Mouse (Mus musculus) spleen, postnatal 4 days (tissue): ENCODE measurements around the gene Lifr.

Experiments used
- DNase-seq, 2 experiments: peaks; one replicate each; pipeline ENCODE4 v3.0.0; 2022; ENCODE audit warnings: low spot score in 2 of 2

Lifr gene

DNA sequence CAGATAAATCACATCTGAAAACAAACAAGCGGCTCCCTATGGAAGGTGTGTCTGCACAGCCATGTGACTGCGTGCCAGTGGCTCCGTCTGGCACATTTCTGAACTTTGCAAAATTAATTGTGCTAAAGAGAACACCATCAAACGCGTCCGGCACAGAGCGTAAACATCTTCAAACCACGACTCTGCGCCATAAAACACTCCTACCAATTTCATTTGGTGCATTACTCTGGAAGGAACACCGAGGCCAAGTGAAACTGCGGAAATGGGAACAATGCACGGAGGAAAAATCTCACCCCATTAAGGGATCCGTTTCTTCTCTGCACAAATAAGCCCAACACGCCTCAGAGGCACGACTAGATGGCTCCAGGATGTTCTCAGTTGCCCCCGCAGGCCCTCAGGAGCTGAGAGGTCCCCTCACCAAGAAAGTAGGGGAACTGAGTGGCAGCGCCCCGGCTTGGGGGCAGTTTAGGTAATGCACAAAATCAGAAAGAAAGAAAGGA is 38.3 kb downstream of the Lifr start:
- DNase-seq = no peak

GRCm38 (mm10) chr15:7129127-7129943 is 38.9 kb downstream of the Lifr start:
- DNase-seq = peak; percentile 47 to 71

GRCm38 (mm10) chr15:7129944-7130287 is 39.5 kb downstream of the Lifr start:
- DNase-seq = no peak

DNA sequence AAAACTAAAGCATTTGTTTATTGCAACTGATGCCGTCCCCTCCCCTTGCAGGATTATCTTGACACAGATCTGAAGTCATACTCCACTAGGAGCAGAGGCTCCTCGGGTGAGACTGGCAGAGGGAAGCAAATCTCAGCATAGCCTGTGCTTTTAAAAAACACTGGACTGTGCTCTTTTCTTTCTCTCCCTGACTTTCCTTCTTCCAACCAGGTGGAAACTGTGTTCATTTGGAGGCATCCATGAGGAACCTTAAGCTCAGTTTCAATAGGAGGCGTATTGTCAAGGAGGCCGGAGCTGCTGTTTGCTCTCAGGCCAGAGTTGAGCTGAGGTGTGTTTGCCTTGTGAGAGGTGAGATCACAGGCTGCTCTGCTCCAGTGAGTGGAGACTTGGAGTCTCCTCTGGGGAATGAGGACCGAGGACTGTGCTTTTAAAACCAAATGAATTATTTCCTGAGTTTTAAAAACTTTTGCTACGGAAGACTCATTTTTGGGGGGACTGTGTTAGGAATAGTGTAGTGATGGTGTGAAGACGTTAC is 40.3 kb downstream of the Lifr start:
- DNase-seq = no peak

GRCm38 (mm10) chr15:7132741-7133140 is 42.3 kb downstream of the Lifr start:
- DNase-seq = peak; percentile 27 to 74

GRCm38 (mm10) chr15:7134454-7135052 is 44.1 kb downstream of the Lifr start:
- no peak for DNase-seq

DNA sequence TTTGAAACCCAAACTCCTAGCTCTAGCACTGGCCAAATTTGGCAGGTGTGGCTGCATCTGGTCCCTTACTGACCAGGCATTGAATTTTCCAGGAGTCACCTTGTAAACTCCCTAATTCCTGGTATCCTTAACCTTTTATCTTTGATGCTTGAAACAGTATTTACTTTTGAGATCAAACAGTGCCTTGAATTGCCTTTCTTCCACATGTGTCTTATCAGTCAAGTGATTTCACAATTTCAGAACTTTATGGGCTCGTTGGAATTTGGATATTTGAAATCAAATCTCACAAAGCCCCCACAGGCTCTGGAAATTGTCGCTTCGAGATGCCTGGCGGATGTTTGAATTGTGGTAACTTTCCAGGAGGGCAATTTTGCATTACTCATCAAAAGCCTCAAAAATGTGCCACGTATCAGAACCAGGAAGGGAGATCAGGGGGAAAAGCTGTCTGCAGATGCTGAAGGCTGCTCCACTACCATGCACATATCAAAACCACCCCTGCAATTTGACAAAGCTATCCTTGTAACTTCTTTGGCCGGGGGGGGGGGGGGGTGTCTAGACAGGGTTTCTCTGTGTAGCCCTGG is 45.7 kb downstream of the Lifr start:
- no peak for DNase-seq

- DNase-seq = no peak
Observed at GRCm38 (mm10) chr15:7136912-7137311, 46.5 kb downstream of the Lifr start.

- no peak for DNase-seq
Observed at GRCm38 (mm10) chr15:7137607-7138006, 47.2 kb downstream of the Lifr start.

DNA sequence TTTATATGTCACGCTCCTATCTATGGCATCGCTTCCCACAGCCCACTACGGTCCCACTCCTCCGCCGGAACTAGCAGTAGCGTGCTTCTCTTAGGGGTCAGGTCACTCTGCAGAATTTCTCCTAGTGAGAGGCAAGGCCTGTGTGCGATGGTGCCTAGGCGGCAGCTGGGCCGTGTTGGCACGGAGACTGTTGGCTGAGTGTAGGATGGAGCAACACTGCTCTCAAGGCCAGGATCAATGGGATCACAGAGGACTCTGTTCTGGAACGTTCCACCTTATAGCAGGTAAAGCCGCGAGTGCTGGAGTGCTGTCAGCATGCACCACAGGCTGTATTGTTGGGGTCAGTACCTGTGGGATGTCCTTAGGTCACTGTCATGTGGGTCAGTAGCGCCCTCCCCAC is 48.1 kb downstream of the Lifr start:
- DNase-seq = no peak

DNA sequence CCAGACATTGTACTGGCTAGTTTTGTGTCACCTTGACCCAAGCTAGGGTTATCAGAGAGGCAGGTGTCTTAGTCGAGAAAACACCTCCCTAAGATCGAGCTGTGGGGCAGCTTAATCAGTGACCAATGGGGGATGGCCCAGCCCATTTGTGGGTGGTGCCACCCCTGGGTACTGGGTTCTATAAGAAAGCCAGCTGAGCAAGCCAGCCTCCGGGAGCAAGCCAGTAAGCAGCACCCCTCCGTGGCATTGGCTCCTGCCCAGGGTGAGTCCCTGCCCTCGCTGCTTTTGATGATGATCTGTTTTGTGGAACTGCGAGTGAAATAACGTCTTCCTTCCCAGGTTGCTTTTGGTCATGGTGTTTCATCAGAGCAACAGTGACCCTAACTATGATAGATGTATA is 49.9 kb downstream of the Lifr start:
- no peak for DNase-seq

DNA sequence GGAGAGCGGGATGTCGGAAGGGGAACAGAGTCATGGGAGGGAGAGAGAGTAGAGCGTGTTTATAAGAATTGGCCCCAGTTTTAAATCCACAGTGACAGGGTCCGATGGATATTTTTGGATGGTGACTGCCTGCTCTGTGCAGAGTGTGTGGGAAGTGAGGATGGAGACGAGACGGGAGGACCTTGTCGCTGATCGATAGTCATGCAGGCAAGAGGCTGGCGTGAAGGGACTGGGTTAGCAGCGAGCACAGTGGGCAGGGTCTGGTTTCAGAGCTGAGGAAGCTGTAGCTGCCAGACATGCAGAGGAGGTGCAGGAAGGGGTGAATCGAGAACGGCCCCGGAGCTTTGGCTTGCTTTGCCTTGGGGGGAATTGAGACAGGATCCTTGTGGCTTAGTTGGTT is 50.8 kb downstream of the Lifr start:
- no peak for DNase-seq

DNA sequence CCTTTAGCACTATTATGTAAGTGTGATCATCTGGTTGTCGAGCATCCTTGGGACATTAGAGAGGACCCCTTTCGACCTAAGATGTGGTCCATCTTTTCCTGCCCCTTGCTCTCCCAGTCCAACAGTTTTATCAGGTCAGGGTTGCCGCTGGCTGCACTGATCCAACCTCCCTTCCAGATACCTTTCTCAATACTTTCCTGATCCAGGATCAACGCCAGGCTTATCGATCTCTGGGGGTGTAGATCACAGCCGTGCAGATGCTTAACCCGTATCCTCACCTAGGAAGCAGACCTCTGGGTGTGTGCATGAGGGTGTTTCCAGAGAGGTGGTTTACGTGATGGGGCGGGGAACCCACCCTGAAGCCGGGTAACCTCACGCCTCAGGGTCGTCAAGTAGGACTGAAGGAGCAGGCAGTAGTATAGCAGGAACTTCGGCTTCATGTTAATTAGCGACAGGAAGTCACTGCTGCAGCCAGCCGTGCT is 53.3 kb downstream of the Lifr start:
- DNase-seq = no peak

DNA sequence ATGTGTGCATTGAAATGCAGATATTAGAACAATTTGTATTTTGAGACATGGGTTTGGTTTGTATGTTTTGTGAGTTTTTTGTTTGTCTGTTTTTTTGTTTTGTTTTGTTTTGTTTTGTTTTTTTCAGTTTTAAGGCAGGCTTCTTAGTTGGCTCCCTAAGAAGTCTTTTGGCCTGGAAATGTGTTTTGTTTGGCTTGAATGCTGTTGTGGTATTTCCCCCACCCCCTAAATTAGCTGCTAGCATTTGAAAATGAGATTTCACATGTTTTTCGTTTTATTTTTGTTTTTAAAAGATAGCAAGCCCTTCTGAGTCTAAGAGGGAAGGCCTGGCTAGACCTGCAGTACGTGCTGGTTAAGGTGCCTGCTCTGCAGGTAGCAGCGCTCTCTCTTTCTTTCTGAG is 54.1 kb downstream of the Lifr start:
- DNase-seq = no peak

DNA sequence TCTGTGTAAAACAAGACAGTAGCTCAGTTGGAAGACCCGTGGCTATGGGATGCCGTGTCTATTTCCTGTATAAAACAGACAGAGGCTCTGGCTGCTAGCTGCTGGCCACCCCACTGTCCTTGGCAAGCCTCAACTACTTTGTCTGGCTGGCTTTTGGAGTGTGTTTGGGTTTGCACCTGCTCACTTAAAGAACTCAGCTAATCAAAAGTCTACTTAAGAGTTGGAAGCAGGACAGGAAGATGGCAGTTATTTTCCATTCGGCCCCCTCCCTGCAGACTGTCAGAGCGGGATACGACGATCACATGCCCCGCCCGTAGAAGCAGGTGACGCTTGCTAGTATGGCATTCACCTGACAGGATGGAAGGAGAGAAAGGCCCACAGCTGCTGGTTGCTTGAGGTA is 54.5 kb downstream of the Lifr start:
- DNase-seq = no peak

DNA sequence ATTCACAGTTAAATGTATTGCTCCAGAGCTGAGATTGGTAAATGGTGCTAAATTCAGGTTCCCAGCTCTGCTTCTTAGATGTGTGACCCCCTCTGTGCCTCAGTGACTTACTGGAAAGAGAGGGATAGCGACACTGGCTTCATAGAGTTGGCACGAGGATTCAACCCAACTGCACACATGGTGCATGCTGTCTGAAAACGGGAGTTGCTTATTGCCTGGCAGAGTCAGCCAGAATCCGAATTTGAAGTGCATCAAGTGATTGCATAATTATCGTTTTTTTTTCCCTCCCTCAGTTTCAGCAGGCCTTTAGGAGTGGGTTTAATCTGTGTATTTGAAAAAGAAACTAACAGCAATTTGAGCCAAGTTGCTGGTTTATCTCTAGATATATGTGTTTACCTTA is 55.1 kb downstream of the Lifr start:
- DNase-seq = no peak

DNA sequence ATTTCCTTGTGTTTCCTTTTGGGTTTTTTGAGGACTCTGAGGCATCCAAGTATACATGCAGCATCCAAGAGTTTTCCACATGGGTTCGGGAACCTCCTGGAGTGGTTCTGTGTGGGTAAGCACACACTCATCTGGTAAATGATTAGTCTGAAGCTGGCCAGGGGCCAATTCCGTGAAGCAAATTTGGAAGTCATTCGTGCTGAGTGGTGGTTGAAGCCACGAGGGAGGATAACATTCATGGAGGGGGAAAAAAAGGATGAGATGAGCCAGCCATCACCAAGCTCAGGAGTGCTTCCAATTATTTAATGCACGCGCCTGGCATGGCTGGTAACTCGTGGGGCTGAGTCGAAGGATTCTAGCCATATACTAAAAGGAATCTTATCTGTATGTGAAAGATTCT is 56.1 kb downstream of the Lifr start:
- no peak for DNase-seq

GRCm38 (mm10) chr15:7149796-7150195 is 59.4 kb downstream of the Lifr start:
- DNase-seq = no peak

- no peak for DNase-seq
Observed at GRCm38 (mm10) chr15:7150591-7150990, 60.2 kb downstream of the Lifr start.

GRCm38 (mm10) chr15:7152116-7152760 is 61.8 kb downstream of the Lifr start:
- DNase-seq = no peak

DNA sequence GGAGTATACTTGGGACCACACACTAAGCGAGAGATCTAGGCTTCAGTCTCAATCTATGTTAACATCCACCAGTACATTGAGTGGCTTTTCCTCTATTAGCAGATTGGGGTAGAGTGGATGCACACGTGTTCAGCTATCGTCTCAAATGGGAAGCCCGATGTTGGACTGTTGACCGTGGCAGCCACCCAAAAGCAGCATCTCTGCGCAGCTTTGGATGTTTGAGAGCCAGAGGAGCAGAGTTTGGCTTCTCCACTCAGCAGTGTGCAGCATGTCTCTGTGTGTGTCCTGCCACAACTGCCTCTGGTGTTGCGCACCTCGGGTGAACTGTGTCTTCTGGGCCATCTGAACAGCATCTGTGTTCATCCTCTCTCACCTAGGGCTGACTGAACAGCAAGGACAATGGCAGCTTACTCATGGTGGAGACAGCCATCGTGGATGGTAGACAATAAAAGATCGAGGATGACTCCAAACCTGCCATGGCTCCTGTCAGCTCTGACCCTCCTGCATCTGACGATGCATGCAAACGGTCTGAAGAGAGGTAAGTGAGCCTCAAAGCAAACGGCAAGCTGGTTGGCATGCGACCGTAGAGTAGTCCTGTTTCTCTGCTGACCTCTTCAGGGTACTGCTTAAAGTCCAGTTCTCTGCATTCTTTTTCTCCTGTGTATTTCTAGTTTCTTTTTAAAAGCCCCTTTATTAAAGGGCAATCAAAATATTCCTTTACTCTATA is 63.8 kb downstream of the Lifr start:
- no peak for DNase-seq

- DNase-seq = no peak
Observed at GRCm38 (mm10) chr15:7154737-7155090, 64.3 kb downstream of the Lifr start.
